Mouse (Mus musculus) embryonic facial prominence, embryonic 10.5 days (tissue): ENCODE results near the gene Olfr558. TPM values are rescaled to one million over a fixed set of nuclear protein-coding genes. Genes with fewer than 3 reads are reported as not detected.

Experiments used
- DNase-seq: peaks from one replicate; pipeline ENCODE4 v3.0.0-alpha.2; 2017; ENCODE audit warnings: low spot score
- H3K27ac ChIP-seq: fragments of 300-500 bp; sonication (generic); replicated peaks from 2 replicates; pipeline ENCODE4 v1.5.1; 2016; ENCODE audit warnings: mild to moderate bottlenecking
- H3K27me3 ChIP-seq: fragments of 300-500 bp; sonication (generic); replicated peaks from 2 replicates; pipeline ENCODE4 v1.6.1; 2016; ENCODE audit warnings: low read depth, mild to moderate bottlenecking; ENCODE audit not compliant: poor library complexity, severe bottlenecking
- H3K36me3 ChIP-seq: fragments of 300-500 bp; sonication (generic); replicated peaks from 2 replicates; pipeline ENCODE4 v1.6.1; 2016; ENCODE audit warnings: mild to moderate bottlenecking, moderate library complexity
- H3K4me1 ChIP-seq: fragments of 300-500 bp; sonication (generic); 2 replicates; pipeline ENCODE4 v1.6.1; 2016
- H3K4me3 ChIP-seq: fragments of 300-500 bp; sonication (generic); 2 replicates; pipeline ENCODE4 v1.5.1; 2016; ENCODE audit warnings: mild to moderate bottlenecking, moderate library complexity
- H3K9me3 ChIP-seq: fragments of 300-500 bp; sonication (generic); 2 replicates; pipeline ENCODE4 v1.6.1; 2016; ENCODE audit warnings: mild to moderate bottlenecking
- WGBS: fragments of 180-500 bp; shearing (Covaris S2); methylation state at CpG from one replicate; pipeline ENCODE4 v1.1.7; 2016; 5-methylcytosine and 5-hydroxymethylcytosine counted together
- polyA plus RNA-seq: library from polyadenylated mRNA; unstranded; fragments of >200 nt; fragmentation: Nextera tagmentation; extraction: Ambion mirVana; gene quantifications from 2 replicates; pipeline ENCODE4 v1.2.1, GENCODE M21; 2016

Olfr558 gene
- polyA plus RNA-seq, 1 experiment from 2014 or later, result 0.09 TPM

DNA sequence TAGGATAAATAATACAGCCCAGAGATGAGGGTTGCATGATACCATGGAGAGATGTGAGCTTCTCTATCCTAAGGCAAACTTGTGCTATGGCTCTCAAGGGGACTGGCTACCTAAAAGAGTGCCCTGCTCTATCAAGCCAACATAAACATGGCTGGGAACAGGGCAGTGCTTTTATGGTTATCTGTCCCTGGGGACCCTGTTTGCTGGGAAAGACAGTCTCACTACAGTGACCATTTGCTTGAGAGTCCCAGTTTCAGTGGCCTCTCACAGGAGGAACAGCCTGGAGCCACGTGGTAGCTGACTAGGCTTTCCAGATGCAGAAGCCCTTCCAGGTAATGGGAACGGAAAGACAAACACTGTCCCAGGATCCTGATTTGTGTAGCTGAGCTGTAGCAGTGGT lies 35.7 kb downstream of the Olfr558 start:
- H3K4me1 ChIP-seq, result no peaks in the 10 kb centered on the region
- WGBS, result 51% methylated on average over 2 of the region's 2 CpGs
- H3K9me3 ChIP-seq, result no peaks in the 10 kb centered on the region
- DNase-seq, result no peak
- H3K27me3 ChIP-seq, result no peaks in the 10 kb centered on the region
- H3K36me3 ChIP-seq, result no peaks in the 10 kb centered on the region
- no peak overlapping the region for H3K4me3 ChIP-seq
- no peak overlapping the region for H3K27ac ChIP-seq

DNA sequence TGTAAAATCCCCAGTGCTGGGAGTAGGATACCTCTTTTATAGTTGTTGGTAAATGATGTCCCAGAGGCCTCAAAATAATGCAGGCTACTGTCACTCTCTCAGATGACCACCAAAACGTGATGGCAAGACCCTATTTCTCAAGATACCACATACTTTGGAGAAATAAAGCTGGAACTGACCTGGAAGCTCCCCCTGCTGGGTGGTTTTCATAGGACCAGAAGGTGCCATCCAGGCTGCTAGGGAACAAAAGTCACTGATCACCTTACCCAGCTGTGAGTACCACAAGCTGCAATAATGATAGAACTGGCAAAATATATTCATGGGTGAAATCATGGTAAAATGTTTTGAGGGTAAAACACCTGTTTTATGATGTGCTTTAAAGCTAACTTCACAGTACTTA lies 50.1 kb downstream of the Olfr558 start:
- Histone ChIP-seq H3K27me3 (no peaks in the 10 kb centered on the region), H3K9me3 (no peaks in the 10 kb centered on the region), H3K4me3 (no peak overlapping the region), H3K27ac (no peak overlapping the region), H3K4me1 (no peaks in the 10 kb centered on the region), H3K36me3 (no peaks in the 10 kb centered on the region)
- DNase-seq, result no peak
- WGBS, result 23% methylated on average over 1 of the region's 1 CpGs

DNA sequence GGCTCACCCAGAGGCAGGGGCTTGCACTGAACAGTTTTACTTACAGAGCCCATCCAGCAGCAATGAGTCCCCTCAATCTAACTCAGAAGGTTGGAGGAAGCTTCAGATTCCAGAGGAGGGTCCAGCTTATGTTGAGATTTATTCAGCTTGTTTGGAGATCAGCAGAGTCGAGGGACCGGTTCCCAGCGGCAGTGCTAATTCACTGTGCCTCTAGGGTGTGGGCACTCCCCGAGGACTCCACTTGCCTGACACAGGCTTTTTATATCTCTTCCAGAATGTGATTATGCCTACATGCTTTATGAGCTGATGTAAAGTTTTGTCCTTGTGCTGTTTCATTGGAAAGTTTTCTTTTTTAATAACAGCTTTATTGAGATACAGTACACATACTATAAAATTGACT lies 57.3 kb downstream of the Olfr558 start, which contains the start of the genes Olfr560 and Olfr78:
Olfr560 (minus strand) TSS at position 101 of the 400 bp plus-strand sequence.
Olfr78 (minus strand) TSS at position 206 of the 400 bp plus-strand sequence.
- no peaks in the 10 kb centered on the region for H3K9me3 ChIP-seq
- H3K36me3 ChIP-seq, result no peaks in the 10 kb centered on the region
- no peaks in the 10 kb centered on the region for H3K27me3 ChIP-seq
- DNase-seq, result no peak
- no peaks in the 10 kb centered on the region for H3K4me1 ChIP-seq
- H3K27ac ChIP-seq, result no peak within 1 kb of the TSS
- no peak within 1 kb of the TSS for H3K4me3 ChIP-seq
- WGBS, result 76% methylated on average over 4 of the region's 4 CpGs

Other genes starting within 250 kb of the Olfr558 start
- 0.55 and 0.58 TPM in 2 replicates for gene Olfr543, start 220.5 kb upstream of the Olfr558 start, polyA plus RNA-seq
- gene Olfr544, start 213.9 kb upstream of the Olfr558 start, polyA plus RNA-seq, result 0.10 and 0.13 TPM in 2 replicates
- 0.05 and 0.24 TPM in 2 replicates for gene Olfr545, start 202.6 kb upstream of the Olfr558 start, polyA plus RNA-seq
- not detected in 2 replicates for gene Olfr547, start 167.5 kb upstream of the Olfr558 start, polyA plus RNA-seq
- gene Olfr548-ps1, start 161.3 kb upstream of the Olfr558 start, polyA plus RNA-seq, result not detected in 2 replicates
- not detected in 2 replicates for gene Olfr549, start 152.3 kb upstream of the Olfr558 start, polyA plus RNA-seq
- 0.24 and 0.54 TPM in 2 replicates for gene Trim21, start 136.7 kb upstream of the Olfr558 start, polyA plus RNA-seq
- gene Olfr550, start 130.8 kb upstream of the Olfr558 start, polyA plus RNA-seq, result not detected in 2 replicates
- not detected in 2 replicates for gene Olfr551, start 110.3 kb upstream of the Olfr558 start, polyA plus RNA-seq
- gene Olfr552, start 104.4 kb upstream of the Olfr558 start, polyA plus RNA-seq, result not detected in 2 replicates
- gene Olfr553, start 84.0 kb upstream of the Olfr558 start, polyA plus RNA-seq, result not detected in 2 replicates
- gene Olfr554, start 63.8 kb upstream of the Olfr558 start, polyA plus RNA-seq, result not detected in 2 replicates
- not detected in 2 replicates for gene Olfr555, start 43.4 kb upstream of the Olfr558 start, polyA plus RNA-seq
- not detected in 2 replicates for gene Olfr556, start 37.3 kb upstream of the Olfr558 start, polyA plus RNA-seq
- 10.9 and 13.2 TPM in 2 replicates for gene Trim68, start 14.9 kb upstream of the Olfr558 start, polyA plus RNA-seq
- gene Olfr557, start 6.3 kb upstream of the Olfr558 start, polyA plus RNA-seq, result not detected in 2 replicates
- gene Olfr33, start 16.9 kb downstream of the Olfr558 start, polyA plus RNA-seq, result not detected in 2 replicates
- gene Olfr559, start 25.3 kb downstream of the Olfr558 start, polyA plus RNA-seq, result not detected in 2 replicates
- not detected in 2 replicates for gene Olfr560, start 57.2 kb downstream of the Olfr558 start, polyA plus RNA-seq
- gene Olfr78, start 57.3 kb downstream of the Olfr558 start, polyA plus RNA-seq, result not detected in 2 replicates
- not detected in 2 replicates for gene Olfr561, start 69.0 kb downstream of the Olfr558 start, polyA plus RNA-seq
- gene Olfr564, start 101.3 kb downstream of the Olfr558 start, polyA plus RNA-seq, result not detected in 2 replicates
- gene Olfr566, start 156.6 kb downstream of the Olfr558 start, polyA plus RNA-seq, result not detected in 2 replicates
- gene Olfr568, start 174.9 kb downstream of the Olfr558 start, polyA plus RNA-seq, result not detected in 2 replicates
- gene Olfr569, start 188.7 kb downstream of the Olfr558 start, polyA plus RNA-seq, result not detected in 2 replicates
- gene Olfr570, start 192.4 kb downstream of the Olfr558 start, polyA plus RNA-seq, result not detected in 2 replicates
- 0.07 TPM in 1 of 2 replicates, not detected in the other for gene Olfr571, start 215.3 kb downstream of the Olfr558 start, polyA plus RNA-seq
- gene Olfr572, start 222.2 kb downstream of the Olfr558 start, polyA plus RNA-seq, result not detected in 2 replicates
- not detected in 2 replicates for gene Olfr573-ps1, start 240.4 kb downstream of the Olfr558 start, polyA plus RNA-seq
- gene Olfr574, start 246.3 kb downstream of the Olfr558 start, polyA plus RNA-seq, result not detected in 2 replicates